Mouse (Mus musculus) ES-Bruce4 (cell line): ENCODE data around the gene Ranbp9. TPM values are rescaled to one million over a fixed set of nuclear protein-coding genes. Genes with fewer than 3 reads are reported as not detected.

Source experiments
- H3K27ac ChIP-seq: 2 replicates; pipeline ENCODE4 v1.5.1; 2012; ENCODE audit warnings: low read length, inconsistent platforms; ENCODE audit not compliant: insufficient read depth
- H3K27me3 ChIP-seq: 2 replicates; pipeline ENCODE4 v1.6.1; 2012; ENCODE audit warnings: mild to moderate bottlenecking, low read length, inconsistent platforms; ENCODE audit not compliant: control insufficient read depth, poor library complexity, insufficient read depth, severe bottlenecking
- H3K36me3 ChIP-seq: 2 replicates; pipeline ENCODE4 v1.6.1; 2012; ENCODE audit warnings: inconsistent platforms, mild to moderate bottlenecking, low read length, moderate library complexity; ENCODE audit not compliant: control insufficient read depth, poor library complexity, insufficient read depth, severe bottlenecking
- H3K4me1 ChIP-seq: one replicate; pipeline ENCODE4 v1.8.1; 2011; ENCODE audit warnings: low read length; ENCODE audit not compliant: control insufficient read depth, insufficient read depth
- H3K4me3 ChIP-seq: 2 replicates; pipeline ENCODE4 v1.5.1; 2011; ENCODE audit warnings: low read depth, mild to moderate bottlenecking, low read length
- H3K9ac ChIP-seq: 2 replicates; pipeline ENCODE4 v1.6.1; 2012; ENCODE audit warnings: low read depth, mild to moderate bottlenecking, inconsistent platforms; ENCODE audit not compliant: poor library complexity, severe bottlenecking
- H3K9me3 ChIP-seq: replicated peaks from 2 replicates; pipeline ENCODE4 v1.6.1; 2012; ENCODE audit warnings: mild to moderate bottlenecking, low read length, inconsistent platforms; ENCODE audit not compliant: control insufficient read depth, poor library complexity, insufficient read depth, severe bottlenecking
- CTCF ChIP-seq: IDR thresholded peaks from one replicate; pipeline ENCODE4 v1.8.1; 2011; ENCODE audit warnings: low read depth, low read length
- EP300 ChIP-seq: IDR thresholded peaks from 2 replicates; pipeline ENCODE4 v1.6.1; 2011; ENCODE audit warnings: low read depth, low read length; ENCODE audit not compliant: insufficient read depth
- POLR2A ChIP-seq: IDR thresholded peaks from one replicate; pipeline ENCODE4 v1.8.1; 2011; ENCODE audit warnings: low read length; ENCODE audit not compliant: insufficient read depth
- polyA plus RNA-seq: library from polyadenylated mRNA; stranded (reverse); fragments of >200 nt; gene quantifications from 2 replicates; pipeline ENCODE4 v1.2.4, GENCODE M21; 2011; ENCODE audit warnings: low read depth; ENCODE audit not compliant: missing spikeins, insufficient read depth, insufficient read length

The Ranbp9 gene
- polyA plus RNA-seq, 1 experiment = 79.6 TPM

GRCm38 (mm10) chr13:43372892-43373291 lies 108.2 kb downstream of the Ranbp9 start:
- Histone ChIP-seq H3K36me3 (peaks cover 5% of the 10 kb centered on the region; the same call in 1 of the 2 replicates), H3K9me3 (no peaks in the 10 kb centered on the region; the same call in none of the 2 replicates), H3K27me3 (no peaks in the 10 kb centered on the region), H3K4me3 (no peak overlapping the region), H3K4me1 (peaks cover 2% of the 10 kb centered on the region), H3K9ac (no peak overlapping the region), H3K27ac (no peak overlapping the region)
- TF ChIP-seq CTCF = no peak
- TF ChIP-seq EP300 = no peak
- TF ChIP-seq POLR2A = no peak

- Histone ChIP-seq H3K27ac (no peak overlapping the region), H3K36me3 (peaks cover 5% of the 10 kb centered on the region; the same call in 1 of the 2 replicates), H3K4me1 (peaks cover 2% of the 10 kb centered on the region), H3K9ac (no peak overlapping the region), H3K27me3 (no peaks in the 10 kb centered on the region), H3K4me3 (no peak overlapping the region), H3K9me3 (no peaks in the 10 kb centered on the region; the same call in none of the 2 replicates)
- TF ChIP-seq POLR2A (no peak), EP300 (no peak), CTCF (no peak)
Observed at GRCm38 (mm10) chr13:43370063-43370462, 111.0 kb downstream of the Ranbp9 start.

GRCm38 (mm10) chr13:43365825-43366184 lies 115.3 kb downstream of the Ranbp9 start:
- H3K9me3 ChIP-seq = no peaks in the 10 kb centered on the region
- H3K27me3 ChIP-seq = no peaks in the 10 kb centered on the region
- peak overlapping the region; percentile 66 for H3K9ac ChIP-seq
- H3K4me1 ChIP-seq = no peaks in the 10 kb centered on the region
- TF ChIP-seq CTCF = no peak
- no peak for TF ChIP-seq POLR2A
- TF ChIP-seq EP300 = no peak; the same call in 1 of the 2 replicates
- H3K4me3 ChIP-seq = peak overlapping the region; percentile 76
- no peak overlapping the region for H3K27ac ChIP-seq
- no peaks in the 10 kb centered on the region for H3K36me3 ChIP-seq

GRCm38 (mm10) chr13:43364985-43365824 lies 115.9 kb downstream of the Ranbp9 start, which contains the start of gene Sirt5:
TSS of gene Sirt5 (plus strand) at chr13:43365496.
- Histone ChIP-seq H3K4me1 (no peaks in the 10 kb centered on the region), H3K36me3 (no peaks in the 10 kb centered on the region), H3K27me3 (no peaks in the 10 kb centered on the region), H3K27ac (peak within 1 kb of the TSS; percentile 59; the same call in 1 of the 2 replicates), H3K9ac (peak within 1 kb of the TSS; percentile 66), H3K9me3 (no peaks in the 10 kb centered on the region), H3K4me3 (peak within 1 kb of the TSS; percentile 76)
- TF ChIP-seq EP300 = no peak
- TF ChIP-seq CTCF = peak; percentile 69
- TF ChIP-seq POLR2A = no peak

- Histone ChIP-seq H3K27ac (no peak overlapping the region), H3K27me3 (no peaks in the 10 kb centered on the region), H3K9ac (no peak overlapping the region), H3K4me3 (no peak overlapping the region), H3K36me3 (no peaks in the 10 kb centered on the region), H3K9me3 (no peaks in the 10 kb centered on the region), H3K4me1 (no peaks in the 10 kb centered on the region)
- TF ChIP-seq POLR2A (no peak), CTCF (no peak), EP300 (no peak)
Observed at GRCm38 (mm10) chr13:43362353-43362752, 118.7 kb downstream of the Ranbp9 start.

GRCm38 (mm10) chr13:43360534-43360933 lies 120.5 kb downstream of the Ranbp9 start:
- no peaks in the 10 kb centered on the region for H3K9me3 ChIP-seq
- TF ChIP-seq POLR2A (no peak), EP300 (no peak), CTCF (no peak)
- H3K27ac ChIP-seq = no peak overlapping the region
- no peak overlapping the region for H3K9ac ChIP-seq
- no peaks in the 10 kb centered on the region for H3K4me1 ChIP-seq
- no peaks in the 10 kb centered on the region for H3K27me3 ChIP-seq
- H3K36me3 ChIP-seq = no peaks in the 10 kb centered on the region
- H3K4me3 ChIP-seq = no peak overlapping the region
